Mouse (Mus musculus) embryonic fibroblast, embryonic 13.5 days (primary cell): Measurements from ENCODE around the gene Fam163a. TPM values are rescaled to one million over a fixed set of nuclear protein-coding genes. Genes with fewer than 3 reads are reported as not detected.

Experiments used
- H3K27ac ChIP-seq: 2 replicates; pipeline ENCODE4 v1.5.1; 2012; ENCODE audit warnings: low read length, control low read depth, inconsistent platforms; ENCODE audit not compliant: insufficient read depth
- H3K4me1 ChIP-seq: 2 replicates; pipeline ENCODE4 v1.6.1; 2011; ENCODE audit warnings: low read length; ENCODE audit not compliant: control insufficient read depth, insufficient read depth
- H3K4me3 ChIP-seq: 2 replicates; pipeline ENCODE4 v1.5.1; 2011; ENCODE audit warnings: mild to moderate bottlenecking, control low read depth, low read length; ENCODE audit not compliant: insufficient read depth
- CTCF ChIP-seq: IDR thresholded peaks from 2 replicates; pipeline ENCODE4 v1.5.1; 2011; ENCODE audit warnings: mild to moderate bottlenecking, control low read depth, low read length, moderate library complexity, borderline replicate concordance; ENCODE audit not compliant: insufficient read depth
- POLR2A ChIP-seq: IDR thresholded peaks from 2 replicates; pipeline ENCODE4 v1.6.1; 2011; ENCODE audit warnings: low read depth, mild to moderate bottlenecking, control low read depth, low read length, moderate library complexity
- polyA plus RNA-seq: library from polyadenylated mRNA; stranded (reverse); fragments of >200 nt; gene quantifications from 2 replicates; pipeline ENCODE4 v1.2.4, GENCODE M21; 2011; ENCODE audit warnings: low read depth; ENCODE audit not compliant: missing spikeins, insufficient read length

The Fam163a gene
- polyA plus RNA-seq, 1 experiment = not detected

- Histone ChIP-seq H3K27ac (no peak overlapping the region), H3K4me3 (no peak overlapping the region), H3K4me1 (no peaks in the 10 kb centered on the region)
- TF ChIP-seq POLR2A = no peak
- no peak for TF ChIP-seq CTCF
Measured at GRCm38 (mm10) chr1:156168737-156169136, 36.1 kb downstream of the Fam163a start.

DNA sequence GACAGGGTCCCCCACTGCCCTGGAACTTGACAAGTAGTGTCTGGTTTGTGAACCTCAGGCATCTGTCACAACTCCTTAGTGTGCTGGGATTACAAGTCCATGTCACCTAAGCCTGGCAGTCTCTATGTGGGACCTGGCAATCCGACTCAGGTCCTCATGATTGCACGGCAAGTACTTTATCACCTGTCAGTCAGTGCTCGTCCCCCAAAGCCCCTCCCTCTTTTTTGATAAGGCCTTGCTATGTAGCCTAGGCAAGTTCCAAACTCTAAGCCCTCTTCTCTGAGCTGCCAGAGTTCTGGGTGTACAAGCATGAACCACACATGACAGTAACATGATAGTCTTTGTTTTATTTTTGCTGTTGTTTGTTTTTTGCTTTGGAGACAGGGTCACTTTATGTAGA lies 88.1 kb downstream of the Fam163a start:
- no peaks in the 10 kb centered on the region for H3K4me1 ChIP-seq
- TF ChIP-seq POLR2A (no peak), CTCF (no peak)
- H3K27ac ChIP-seq = no peak overlapping the region
- no peak overlapping the region for H3K4me3 ChIP-seq

GRCm38 (mm10) chr1:156113884-156114499 lies 90.8 kb downstream of the Fam163a start:
- Histone ChIP-seq H3K4me3 (no peak overlapping the region), H3K4me1 (no peaks in the 10 kb centered on the region), H3K27ac (no peak overlapping the region)
- TF ChIP-seq CTCF (no peak), POLR2A (no peak)

DNA sequence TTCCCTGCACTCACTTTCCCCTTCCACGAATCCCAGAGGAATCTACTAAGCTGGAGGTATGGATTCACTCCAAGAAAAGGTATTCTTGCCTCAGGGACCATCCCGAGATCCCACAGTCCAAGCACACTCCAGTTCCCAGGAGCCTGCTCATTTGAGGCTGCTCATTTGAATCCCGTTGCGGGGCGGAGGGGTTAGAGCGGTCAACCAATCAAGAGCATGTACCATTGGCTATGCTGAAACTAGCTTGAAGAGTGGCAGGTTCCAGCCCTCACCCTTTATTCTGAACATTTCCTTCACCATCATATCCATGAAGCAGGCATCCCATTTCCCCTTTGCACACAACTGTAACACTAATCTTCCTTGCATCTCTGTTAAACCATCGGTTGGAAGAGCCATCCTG lies 92.7 kb downstream of the Fam163a start:
- TF ChIP-seq POLR2A = no peak
- no peak for TF ChIP-seq CTCF

DNA sequence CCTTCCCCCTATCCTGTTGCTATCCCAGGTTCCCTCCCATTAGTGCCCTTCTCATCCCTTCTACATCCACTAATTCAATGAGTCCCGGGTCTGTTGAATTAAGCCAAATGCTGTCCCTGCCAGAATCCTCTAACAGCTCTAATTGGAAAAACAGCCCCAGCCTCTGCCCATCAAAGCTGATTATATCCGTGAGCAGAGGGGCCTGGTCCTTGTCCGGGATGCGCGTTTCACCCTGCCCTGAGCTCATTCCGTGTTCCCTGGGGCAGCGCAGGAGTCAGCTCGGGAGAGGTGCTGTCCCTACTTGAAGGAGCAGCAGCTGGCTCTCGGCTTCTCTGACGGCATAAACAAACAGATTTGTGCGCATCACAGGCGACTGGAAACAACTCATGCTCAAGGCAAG lies 93.1 kb downstream of the Fam163a start:
- Histone ChIP-seq H3K4me1 (no peaks in the 10 kb centered on the region), H3K27ac (no peak overlapping the region), H3K4me3 (no peak overlapping the region)
- TF ChIP-seq POLR2A (no peak), CTCF (no peak)

More for the DNA sequence above, 92.7 kb downstream of the Fam163a start:
- Histone ChIP-seq H3K4me3 (no peak overlapping the region), H3K4me1 (no peaks in the 10 kb centered on the region), H3K27ac (no peak overlapping the region)

GRCm38 (mm10) chr1:156111090-156111489 lies 93.7 kb downstream of the Fam163a start:
- TF ChIP-seq CTCF = peak; percentile 22; the same call in 1 of the 2 replicates
- TF ChIP-seq POLR2A = no peak
- H3K4me1 ChIP-seq = no peaks in the 10 kb centered on the region
- no peak overlapping the region for H3K27ac ChIP-seq
- H3K4me3 ChIP-seq = no peak overlapping the region

DNA sequence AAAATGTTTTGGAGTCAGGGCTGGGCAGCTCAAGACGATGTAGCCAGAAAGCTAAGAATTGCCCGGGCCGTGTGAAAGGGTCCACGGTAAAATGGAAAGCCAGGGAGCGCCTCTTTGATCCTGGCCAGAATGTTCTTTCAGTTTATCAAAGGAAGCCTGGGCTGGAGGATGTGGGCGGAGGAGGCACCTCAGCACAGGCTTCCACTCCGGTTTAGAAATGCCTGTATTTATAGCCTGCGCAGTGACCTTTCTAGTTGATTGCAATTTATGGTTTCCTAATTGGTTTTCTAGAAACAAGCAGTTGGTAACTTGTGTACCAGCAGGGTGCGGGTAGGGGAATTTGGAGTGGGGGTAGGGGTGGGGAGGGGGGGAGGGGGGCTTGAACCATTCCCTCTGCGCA lies 96.4 kb downstream of the Fam163a start:
- Histone ChIP-seq H3K4me3 (no peak overlapping the region), H3K27ac (no peak overlapping the region), H3K4me1 (no peaks in the 10 kb centered on the region)
- TF ChIP-seq POLR2A = no peak
- TF ChIP-seq CTCF = no peak

DNA sequence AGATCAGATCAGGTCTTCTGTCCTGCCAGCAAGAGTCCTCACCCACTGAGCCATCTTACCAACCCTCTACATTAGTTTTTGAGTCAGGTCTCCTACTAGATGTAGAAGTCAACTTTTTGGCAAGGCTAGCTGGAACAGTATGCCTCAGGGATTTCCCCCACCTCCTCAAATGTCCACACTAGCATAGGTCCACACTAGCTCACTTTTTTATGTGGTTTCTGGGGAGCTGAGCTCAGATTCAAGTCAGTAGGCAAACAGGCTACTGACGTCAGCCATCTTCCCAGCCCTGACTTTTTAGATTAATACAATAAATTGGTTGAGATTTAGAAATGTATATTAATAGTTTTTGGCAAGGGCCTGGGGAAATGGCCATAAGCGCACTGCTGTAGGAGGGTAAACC lies 97.4 kb downstream of the Fam163a start:
- Histone ChIP-seq H3K4me1 (no peaks in the 10 kb centered on the region), H3K4me3 (no peak overlapping the region), H3K27ac (no peak overlapping the region)
- no peak for TF ChIP-seq CTCF
- TF ChIP-seq POLR2A = no peak

- no peak overlapping the region for H3K27ac ChIP-seq
- TF ChIP-seq CTCF = no peak
- no peak for TF ChIP-seq POLR2A
- no peak overlapping the region for H3K4me3 ChIP-seq
- no peaks in the 10 kb centered on the region for H3K4me1 ChIP-seq
Measured at GRCm38 (mm10) chr1:156105381-156105780, 99.4 kb downstream of the Fam163a start.

DNA sequence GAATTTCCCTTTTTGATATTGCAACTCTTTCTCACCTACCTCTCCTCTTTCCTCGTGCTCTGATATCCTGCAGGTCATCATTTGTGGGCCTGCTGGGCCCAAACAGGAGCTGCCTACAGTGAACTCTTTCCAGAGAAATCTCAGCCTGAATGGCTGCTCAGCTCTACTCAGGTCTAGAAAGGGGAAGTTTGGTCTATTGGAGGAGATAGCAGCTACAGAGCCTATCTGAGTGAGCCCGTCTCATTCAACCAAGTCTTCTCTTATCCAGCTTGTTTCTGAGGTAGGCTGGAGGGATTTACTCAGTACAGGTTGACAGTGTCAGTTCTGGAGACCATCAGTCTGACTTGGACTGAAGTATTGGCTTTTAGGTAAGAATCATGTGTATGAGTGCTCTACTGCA lies 101.1 kb downstream of the Fam163a start:
- Histone ChIP-seq H3K27ac (no peak overlapping the region), H3K4me3 (no peak overlapping the region), H3K4me1 (no peaks in the 10 kb centered on the region)
- no peak for TF ChIP-seq CTCF
- TF ChIP-seq POLR2A = no peak
